Mouse (Mus musculus): Measurements from ENCODE around the gene Txnrd3.
A peak's percentile ranks its signal among the peaks of the same experiment; 100 is the strongest.

Txnrd3 gene

GRCm38 (mm10) chr6:89655011-89655410, 11.2 kb downstream of the Txnrd3 start:
- no peak for DNase-seq (ENCODE audit: low read depth, low spot score)

GRCm38 (mm10) chr6:89658342-89658741, 14.6 kb downstream of the Txnrd3 start:
- no peak for DNase-seq (ENCODE audit: low read depth, low spot score)

GRCm38 (mm10) chr6:89658931-89659330, 15.1 kb downstream of the Txnrd3 start:
- DNase-seq (ENCODE audit: low read depth, low spot score) = no peak

GRCm38 (mm10) chr6:89659692-89660423, 16.1 kb downstream of the Txnrd3 start:
- DNase-seq (ENCODE audit: low read depth, low spot score) = no peak

- DNase-seq (ENCODE audit: low read depth, low spot score) = no peak
Measured at GRCm38 (mm10) chr6:89660490-89660889, 16.7 kb downstream of the Txnrd3 start.

GRCm38 (mm10) chr6:89662521-89662920, 18.7 kb downstream of the Txnrd3 start:
- no peak for DNase-seq (ENCODE audit: low read depth, low spot score)

GRCm38 (mm10) chr6:89665155-89665554, 21.4 kb downstream of the Txnrd3 start:
- no peak for DNase-seq (ENCODE audit: low read depth, low spot score)

GRCm38 (mm10) chr6:89665667-89666066, 21.9 kb downstream of the Txnrd3 start:
- DNase-seq (ENCODE audit: low read depth, low spot score) = no peak

GRCm38 (mm10) chr6:89666976-89667375, 23.2 kb downstream of the Txnrd3 start:
- DNase-seq (ENCODE audit: low read depth, low spot score) = no peak

- DNase-seq (ENCODE audit: low read depth, low spot score) = no peak
Measured at GRCm38 (mm10) chr6:89669556-89669955, 25.8 kb downstream of the Txnrd3 start.

- DNase-seq (ENCODE audit: low read depth, low spot score) = no peak
Measured at GRCm38 (mm10) chr6:89671431-89671830, 27.6 kb downstream of the Txnrd3 start.

- no peak for DNase-seq (ENCODE audit: low read depth, low spot score)
Measured at GRCm38 (mm10) chr6:89672641-89673040, 28.9 kb downstream of the Txnrd3 start.

- no peak for DNase-seq (ENCODE audit: low read depth, low spot score)
Measured at GRCm38 (mm10) chr6:89673135-89673780, 29.5 kb downstream of the Txnrd3 start.

- no peak for DNase-seq (ENCODE audit: low read depth, low spot score)
Measured at GRCm38 (mm10) chr6:89678522-89678921, 34.7 kb downstream of the Txnrd3 start.

- peak; percentile 29 for DNase-seq (ENCODE audit: low read depth, low spot score)
Measured at GRCm38 (mm10) chr6:89679291-89679835, 35.6 kb downstream of the Txnrd3 start.

- peak; percentile 42 for DNase-seq (ENCODE audit: low read depth, low spot score)
Measured at GRCm38 (mm10) chr6:89680155-89680554, 36.4 kb downstream of the Txnrd3 start.

GRCm38 (mm10) chr6:89684231-89684630, 40.4 kb downstream of the Txnrd3 start:
- no peak for DNase-seq (ENCODE audit: low read depth, low spot score)

GRCm38 (mm10) chr6:89687100-89687499, 43.3 kb downstream of the Txnrd3 start:
- no peak for DNase-seq (ENCODE audit: low read depth, low spot score)

- DNase-seq (ENCODE audit: low read depth, low spot score) = no peak
Measured at GRCm38 (mm10) chr6:89706624-89707023, 62.8 kb downstream of the Txnrd3 start.

- no peak for DNase-seq (ENCODE audit: low read depth, low spot score)
Measured at GRCm38 (mm10) chr6:89707240-89707639, 63.5 kb downstream of the Txnrd3 start, which contains the start of gene Vmn1r40. Gene Vmn1r40 (plus strand): TSS chr6:89707540.

GRCm38 (mm10) chr6:89718051-89718450, 74.3 kb downstream of the Txnrd3 start:
- DNase-seq (ENCODE audit: low read depth, low spot score) = no peak
